Mouse (Mus musculus): Measurements from ENCODE around the gene Prss27. TPM values are rescaled to one million over a fixed set of nuclear protein-coding genes. Genes with fewer than 3 reads are reported as not detected.

Gene Prss27
- total RNA-seq (2023): not detected

GRCm38 (mm10) chr17:24037844-24038243 lies at the start of gene Prss27:
TSS of gene Prss27 (plus strand) at chr17:24038144.

GRCm38 (mm10) chr17:23997901-23998300 lies 40.0 kb upstream of the Prss27 start, which contains the start of gene Prss22:
TSS of gene Prss22 (minus strand) at chr17:23998100.

GRCm38 (mm10) chr17:24072919-24073696 lies 35.2 kb downstream of the Prss27 start, which contains the start of gene Kctd5:
TSS of gene Kctd5 (minus strand) at chr17:24073485.

Other genes starting within 250 kb of the Prss27 start
- 1,442 TPM for gene Srrm2, start 247.6 kb upstream of the Prss27 start, total RNA-seq (2023)
- 199 TPM for gene Elob, start 209.0 kb upstream of the Prss27 start, total RNA-seq (2023)
- not detected for gene Prss33, start 202.1 kb upstream of the Prss27 start, total RNA-seq (2023)
- not detected for gene Prss32, start 194.3 kb upstream of the Prss27 start, total RNA-seq (2023)
- gene Prss41, start 194.0 kb upstream of the Prss27 start, total RNA-seq (2023): 1.4 TPM
- gene Prss21, start 170.1 kb upstream of the Prss27 start, total RNA-seq (2023): not detected
- gene Dcpp1, start 157.3 kb upstream of the Prss27 start, total RNA-seq (2023): not detected
- gene Dcpp2, start 157.3 kb upstream of the Prss27 start, total RNA-seq (2023): not detected
- gene Dcpp3, start 120.7 kb upstream of the Prss27 start, total RNA-seq (2023): not detected
- gene Sbp, start 96.5 kb upstream of the Prss27 start, total RNA-seq (2023): not detected
- gene Sbpl, start 82.9 kb upstream of the Prss27 start, total RNA-seq (2023): not detected
- gene Prss30, start 57.6 kb upstream of the Prss27 start, total RNA-seq (2023): not detected
- gene Prss22, start 40.0 kb upstream of the Prss27 start, total RNA-seq (2023): not detected
- gene Kctd5, start 35.3 kb downstream of the Prss27 start, total RNA-seq (2023): 32.5 TPM
- 97.8 TPM for gene Pdpk1, start 112.8 kb downstream of the Prss27 start, total RNA-seq (2023)
- 27.0 TPM for gene Amdhd2, start 125.6 kb downstream of the Prss27 start, total RNA-seq (2023)
- 171 TPM for gene Atp6v0c, start 131.6 kb downstream of the Prss27 start, total RNA-seq (2023)
- gene Tbc1d24, start 167.4 kb downstream of the Prss27 start, total RNA-seq (2023): 1.2 TPM
- not detected for gene Ntn3, start 171.4 kb downstream of the Prss27 start, total RNA-seq (2023)
- gene Tedc2, start 182.7 kb downstream of the Prss27 start, total RNA-seq (2023): 4.6 TPM
- gene Ccnf, start 213.3 kb downstream of the Prss27 start, total RNA-seq (2023): 3.2 TPM